Mouse (Mus musculus): ENCODE data around the gene Xpot. TPM values are rescaled to one million over a fixed set of nuclear protein-coding genes. Genes with fewer than 3 reads are reported as not detected.

Gene Xpot
- polyA plus RNA-seq, 1 experiment, result 10.9 TPM

DNA sequence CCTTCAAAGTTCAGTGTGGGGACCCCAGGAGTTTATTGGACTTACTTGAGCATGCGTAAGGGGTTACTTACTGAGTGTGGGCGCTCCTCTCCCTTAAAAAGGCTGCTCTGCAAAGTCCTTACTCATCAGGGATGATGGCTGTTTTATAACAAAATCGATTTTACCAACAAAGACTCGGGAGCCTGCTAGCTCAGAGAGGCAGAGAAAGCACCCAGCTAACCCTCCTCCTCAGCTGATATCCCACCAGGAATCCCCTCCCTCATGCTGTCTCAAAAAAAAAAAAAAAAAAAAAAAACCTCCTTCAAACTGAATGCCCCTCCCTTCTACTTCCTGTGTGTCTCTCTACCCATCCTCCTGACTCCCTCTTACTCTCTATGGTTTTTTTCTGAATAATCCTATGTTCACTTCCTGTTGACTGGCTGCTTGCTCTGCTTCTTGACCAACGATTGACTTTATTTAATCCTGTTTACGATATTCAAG is 2.5 kb upstream of the Xpot start:
- TF ChIP-seq GATA1 (IDR thresholded peaks at IDR 0.05; ENCODE audit: low read length), result no peak

DNA sequence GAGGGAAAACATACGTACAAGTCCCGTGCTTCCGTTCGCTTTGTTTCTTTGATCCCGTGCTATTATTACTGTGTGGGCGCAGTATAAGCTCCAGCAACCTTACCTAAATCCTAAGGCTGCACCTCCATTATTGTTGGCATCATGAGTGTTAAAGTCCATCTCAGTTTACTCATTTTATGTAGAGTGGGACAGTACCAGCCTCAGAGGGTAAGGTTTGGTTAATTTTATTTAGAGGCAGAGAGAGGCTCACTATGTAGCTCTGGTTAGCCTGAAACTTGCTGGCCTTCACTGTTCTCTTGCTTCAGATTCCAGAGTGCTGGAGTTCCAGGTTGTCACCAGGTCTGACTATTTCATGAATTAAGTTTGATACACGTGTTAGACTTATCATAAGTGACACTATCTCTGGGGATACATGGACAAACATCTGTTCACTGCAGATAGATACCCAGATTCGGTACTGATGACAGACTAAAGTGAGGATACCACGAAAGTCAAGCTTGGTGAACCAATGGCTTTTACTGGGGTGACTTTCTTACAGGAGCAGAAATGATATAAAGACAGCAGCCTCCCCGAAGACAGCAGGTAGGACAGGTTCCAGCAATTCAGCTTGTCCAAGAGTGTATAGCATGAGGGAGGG is 1.2 kb upstream of the Xpot start:
- TF ChIP-seq GATA1 (IDR thresholded peaks at IDR 0.05; ENCODE audit: low read length), result no peak

DNA sequence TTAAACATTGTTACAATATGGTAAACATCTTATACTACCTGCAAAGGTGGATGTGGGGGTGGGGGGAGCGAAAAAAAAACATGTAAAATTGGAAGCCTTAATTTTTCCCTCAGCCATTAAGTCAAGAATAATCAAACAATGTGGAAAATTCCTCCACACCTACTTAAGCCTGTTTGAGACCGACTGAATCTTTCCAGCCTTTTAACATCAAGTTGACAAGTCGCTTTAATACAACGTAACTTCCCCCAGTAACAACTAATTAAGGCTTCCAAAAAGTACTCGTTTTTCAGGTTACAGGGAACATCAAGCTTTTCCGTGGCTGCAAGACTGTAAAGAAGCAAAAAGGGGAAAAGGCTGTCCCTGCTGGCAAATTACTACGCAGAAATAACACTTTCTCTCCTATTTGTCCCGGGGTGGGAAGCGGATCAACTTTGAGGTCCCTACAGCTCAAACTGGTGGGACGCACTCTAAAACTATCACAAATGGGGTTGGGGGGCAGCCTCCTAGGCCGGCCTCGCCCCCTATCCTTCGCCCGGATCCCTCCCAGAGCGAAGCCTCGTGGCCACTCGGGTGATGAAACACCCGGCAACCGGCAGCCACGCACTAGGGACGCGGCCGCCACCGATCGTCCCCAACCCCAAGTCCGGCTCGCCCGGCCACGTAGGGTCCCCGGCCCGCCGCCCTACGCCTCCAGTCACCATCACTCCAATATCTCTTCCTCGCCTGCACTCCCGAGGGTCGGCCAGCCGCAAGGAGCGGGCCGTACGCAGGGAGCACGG is 536 bp downstream of the Xpot start:
- TF ChIP-seq GATA1 (IDR thresholded peaks at IDR 0.05; ENCODE audit: low read length), result no peak

DNA sequence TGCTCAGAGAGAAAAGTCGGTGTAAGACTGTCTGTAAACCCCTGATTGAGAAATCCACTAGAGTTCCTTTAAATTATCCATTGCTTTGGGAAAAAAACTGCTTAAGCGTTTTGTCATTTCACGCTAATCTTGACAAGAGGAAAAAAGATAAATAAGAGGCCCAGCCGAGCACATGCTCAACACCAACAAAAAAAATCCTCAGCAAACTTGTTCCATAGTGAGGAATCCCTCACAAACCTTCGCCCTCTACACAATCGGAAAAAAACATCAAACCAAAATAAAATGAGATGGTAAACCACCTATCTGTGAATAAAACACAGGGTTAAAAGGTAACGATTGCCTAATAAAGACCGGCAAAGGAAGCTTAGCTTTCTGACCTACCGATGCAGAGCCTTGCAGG is 1.1 kb downstream of the Xpot start:
- no peak for TF ChIP-seq GATA1 (IDR thresholded peaks at IDR 0.05; ENCODE audit: low read length)

DNA sequence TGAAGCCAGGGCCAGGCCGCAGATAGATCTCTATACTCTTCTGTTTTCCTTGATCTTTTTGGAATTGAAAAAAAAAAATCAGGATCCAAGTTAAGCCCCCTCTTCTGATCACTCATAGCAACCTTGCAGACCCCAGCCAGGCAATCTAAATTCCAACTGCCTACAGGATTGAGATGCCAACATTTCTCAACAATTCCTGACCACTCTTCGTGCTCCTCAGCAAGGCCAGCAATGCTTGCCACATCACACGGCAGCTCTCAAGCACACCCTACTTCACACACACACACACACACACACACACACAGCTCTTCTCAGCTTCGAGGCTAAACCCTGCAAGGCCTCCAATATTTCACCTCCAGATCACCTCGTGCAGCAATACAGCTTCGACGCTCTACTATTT is 2.5 kb downstream of the Xpot start:
- no peak for TF ChIP-seq GATA1 (IDR thresholded peaks at IDR 0.05; ENCODE audit: low read length)

DNA sequence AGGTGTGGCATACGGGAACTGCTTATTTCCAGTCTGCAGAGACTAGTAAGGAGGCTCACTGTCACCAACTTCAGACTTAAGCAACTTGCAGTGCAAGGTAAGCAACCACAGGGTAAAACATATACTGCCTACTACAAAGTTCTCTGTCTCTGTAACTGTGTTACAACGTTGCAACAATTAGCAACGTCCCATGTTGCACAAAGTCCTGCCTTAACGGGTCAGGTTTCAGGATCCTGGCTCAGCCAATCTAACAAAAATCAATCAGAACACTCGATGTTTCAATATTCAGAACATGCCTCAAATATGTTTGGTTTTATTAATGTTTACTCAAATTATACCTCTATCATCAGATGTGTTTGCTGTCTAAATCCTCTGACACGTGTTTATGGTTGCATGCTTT is 3.7 kb downstream of the Xpot start:
- no peak for TF ChIP-seq GATA1 (IDR thresholded peaks at IDR 0.05; ENCODE audit: low read length)

DNA sequence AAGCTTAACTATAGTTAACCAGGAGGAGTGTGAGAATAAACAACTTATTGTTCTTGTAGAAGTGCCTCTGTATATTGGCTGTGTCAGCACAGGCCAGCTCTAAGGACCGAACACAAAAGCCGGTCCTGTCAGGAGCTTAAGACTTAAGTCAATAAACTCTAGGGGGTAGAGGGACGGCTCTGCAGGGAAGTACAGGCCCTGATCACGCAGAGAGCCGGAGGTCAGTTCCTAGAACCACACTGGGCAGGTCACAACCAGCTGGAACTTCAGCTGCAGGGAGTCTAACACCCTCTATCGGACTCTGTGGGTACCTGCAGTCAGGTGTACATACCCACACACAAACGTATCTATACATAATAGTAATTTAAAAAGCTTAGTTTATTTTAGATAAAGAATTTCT is 10.2 kb downstream of the Xpot start:
- no peak for TF ChIP-seq GATA1 (IDR thresholded peaks at IDR 0.05; ENCODE audit: low read length)

DNA sequence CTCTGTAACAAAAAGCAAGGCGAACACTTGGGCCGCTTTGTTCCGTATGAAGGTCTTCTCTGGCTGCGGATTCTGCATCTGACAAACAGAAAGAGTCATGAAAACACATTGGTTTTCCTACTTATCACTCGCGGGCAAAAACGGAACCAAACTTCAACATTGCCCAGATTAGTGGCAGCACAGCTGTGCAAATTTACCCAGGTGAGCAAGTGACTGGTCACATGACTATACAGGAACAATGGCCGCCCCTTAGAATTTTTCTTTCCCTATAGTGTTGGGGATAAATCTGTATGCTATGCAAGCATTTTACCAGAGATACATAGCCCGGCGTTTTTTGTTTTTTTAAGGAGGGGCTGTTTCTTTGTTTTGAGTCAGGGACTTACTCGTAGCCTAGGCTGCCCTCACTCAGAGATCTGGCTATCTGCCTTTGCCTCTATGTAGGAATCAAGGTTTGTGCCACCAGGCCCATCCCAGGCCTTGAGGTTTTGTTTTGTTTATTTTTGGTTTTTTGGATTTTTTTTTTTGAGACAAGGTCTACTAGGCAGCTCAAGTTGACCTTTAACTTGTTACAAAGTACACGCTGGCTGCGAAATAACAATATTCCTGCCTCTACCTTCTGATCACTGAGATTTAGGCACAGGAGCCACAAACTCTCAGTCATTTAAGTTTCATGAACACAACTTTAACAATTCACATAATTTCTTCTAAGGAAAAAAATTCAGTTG is 10.8 kb downstream of the Xpot start:
- no peak for TF ChIP-seq GATA1 (IDR thresholded peaks at IDR 0.05; ENCODE audit: low read length)

DNA sequence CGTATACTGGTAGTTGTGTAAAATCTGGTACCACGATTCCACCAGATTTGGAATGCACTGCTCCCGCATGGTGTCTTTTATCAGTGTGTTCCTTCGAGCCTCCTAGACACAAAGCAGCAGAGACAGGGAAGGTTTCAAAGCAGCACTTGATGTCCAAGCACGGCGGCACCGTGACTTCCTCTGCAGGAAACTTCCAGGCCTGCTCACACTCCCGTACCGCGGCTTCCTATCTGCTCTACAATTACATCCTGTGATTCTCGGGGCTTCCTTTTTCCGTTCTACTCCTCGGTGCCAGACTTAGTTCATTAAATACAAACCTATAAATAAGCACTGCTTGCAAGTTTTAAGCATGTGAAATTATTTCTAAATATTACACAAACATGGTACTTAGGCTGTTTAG is 12.6 kb downstream of the Xpot start:
- TF ChIP-seq GATA1 (IDR thresholded peaks at IDR 0.05; ENCODE audit: low read length), result no peak

DNA sequence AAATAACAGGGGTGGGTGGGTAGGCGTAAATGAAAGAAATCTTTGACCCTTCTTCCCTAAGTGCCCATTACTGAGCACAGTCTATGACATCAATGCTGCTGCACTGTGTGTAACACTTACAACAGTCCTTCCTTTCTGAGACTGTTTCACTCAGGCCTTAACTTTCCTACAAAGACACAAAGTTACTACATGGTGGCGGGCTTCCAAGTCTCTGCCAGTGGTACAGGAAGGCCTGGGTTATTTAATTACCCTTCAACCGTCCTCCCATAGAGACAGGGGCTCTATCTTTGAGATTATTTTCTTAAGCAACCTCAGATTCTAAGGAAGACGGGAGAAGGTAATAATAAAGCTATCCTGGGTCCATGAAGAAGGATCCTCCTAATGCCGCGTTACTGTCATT is 13.7 kb downstream of the Xpot start:
- TF ChIP-seq GATA1 (IDR thresholded peaks at IDR 0.05; ENCODE audit: low read length), result no peak

DNA sequence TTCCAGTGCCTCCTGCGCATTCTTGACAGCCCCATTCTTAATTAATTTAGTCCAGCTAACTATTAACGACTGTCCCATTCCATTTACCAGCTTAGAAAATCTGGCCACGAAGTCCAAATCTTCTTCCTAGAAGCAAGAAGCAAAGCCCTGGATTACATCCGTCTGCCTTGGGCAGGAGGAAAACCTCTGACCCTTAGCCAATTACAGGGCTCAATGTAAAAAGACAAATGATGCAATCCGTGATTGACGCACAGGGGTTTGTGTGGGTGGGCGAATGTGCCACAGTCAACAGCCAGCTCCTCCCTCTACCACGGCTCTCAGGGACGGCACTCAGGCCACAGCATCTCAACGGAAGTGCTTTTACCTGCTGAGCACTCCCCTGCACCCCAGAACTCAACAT is 14.5 kb downstream of the Xpot start:
- TF ChIP-seq GATA1 (IDR thresholded peaks at IDR 0.05; ENCODE audit: low read length), result no peak

DNA sequence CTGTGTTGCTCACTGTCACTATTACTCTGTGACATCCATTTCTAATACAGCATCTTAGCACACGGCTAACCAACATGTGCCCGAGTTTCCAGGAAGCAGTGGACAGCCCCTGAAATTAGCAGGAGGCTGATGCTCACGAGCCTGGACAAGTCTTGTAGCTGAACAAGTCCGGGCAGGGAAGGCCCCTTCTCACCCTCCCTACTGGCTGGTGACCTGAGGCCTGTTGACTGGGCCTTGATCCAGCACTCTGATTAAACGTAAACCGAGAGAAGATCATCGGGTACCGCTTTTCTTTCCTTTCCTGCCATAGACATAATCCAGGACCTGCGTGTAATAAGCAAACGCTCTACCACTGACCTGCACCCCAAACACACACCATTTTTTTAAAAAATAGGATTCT is 18.0 kb downstream of the Xpot start:
- no peak for TF ChIP-seq GATA1 (IDR thresholded peaks at IDR 0.05; ENCODE audit: low read length)

DNA sequence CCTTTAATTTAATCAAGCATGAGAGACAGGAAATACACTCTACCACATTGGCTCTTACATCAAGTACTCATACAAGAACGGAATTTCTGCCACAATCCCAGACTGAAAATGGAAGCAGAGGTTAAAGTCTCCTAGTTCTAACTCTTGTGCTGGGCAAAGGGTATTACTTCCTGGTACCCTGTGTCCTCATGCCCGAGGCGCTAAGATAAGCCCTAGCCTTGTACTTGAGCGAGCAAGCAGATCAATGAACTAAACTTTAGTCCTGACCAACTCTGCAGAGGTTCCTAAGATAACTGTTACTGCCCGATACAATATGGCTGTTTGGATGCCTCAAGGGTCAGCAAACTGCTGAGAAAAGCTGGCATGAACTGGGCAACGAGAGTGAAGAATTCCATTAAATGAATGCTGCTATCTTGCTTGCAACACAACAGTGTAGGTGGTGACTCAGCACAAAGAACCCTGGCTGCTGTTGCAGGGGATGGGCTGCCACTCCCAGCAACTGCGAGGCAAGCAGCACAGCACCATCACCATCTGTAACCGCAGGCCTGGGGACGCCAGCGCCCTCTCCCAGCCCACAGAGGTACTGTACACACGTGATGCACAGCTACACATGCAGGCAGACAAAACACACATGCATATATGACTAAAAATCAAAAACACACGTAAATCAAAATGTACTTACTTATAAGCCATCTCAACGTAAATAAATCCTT is 21.3 kb downstream of the Xpot start:
- no peak for TF ChIP-seq GATA1 (IDR thresholded peaks at IDR 0.05; ENCODE audit: low read length)

DNA sequence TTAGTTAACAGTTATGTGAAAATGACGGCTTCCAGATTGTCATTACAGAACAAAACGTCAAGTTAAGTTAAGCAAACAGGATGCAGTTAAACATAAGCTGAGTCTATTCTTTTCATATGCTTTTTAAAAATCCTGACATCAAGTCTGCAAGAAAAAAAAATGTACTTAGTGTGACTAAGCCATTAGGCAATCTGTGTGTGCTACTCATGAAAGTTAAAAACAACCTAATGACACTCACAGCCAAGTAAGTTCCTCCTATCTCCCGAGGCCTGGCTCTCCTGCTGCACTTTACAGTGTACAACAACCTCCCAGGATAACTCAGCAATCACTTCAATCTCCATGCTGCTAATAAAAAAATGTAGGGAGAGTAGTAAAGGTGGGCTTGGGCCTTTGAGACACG is 22.6 kb downstream of the Xpot start:
- no peak for TF ChIP-seq GATA1 (IDR thresholded peaks at IDR 0.05; ENCODE audit: low read length)

DNA sequence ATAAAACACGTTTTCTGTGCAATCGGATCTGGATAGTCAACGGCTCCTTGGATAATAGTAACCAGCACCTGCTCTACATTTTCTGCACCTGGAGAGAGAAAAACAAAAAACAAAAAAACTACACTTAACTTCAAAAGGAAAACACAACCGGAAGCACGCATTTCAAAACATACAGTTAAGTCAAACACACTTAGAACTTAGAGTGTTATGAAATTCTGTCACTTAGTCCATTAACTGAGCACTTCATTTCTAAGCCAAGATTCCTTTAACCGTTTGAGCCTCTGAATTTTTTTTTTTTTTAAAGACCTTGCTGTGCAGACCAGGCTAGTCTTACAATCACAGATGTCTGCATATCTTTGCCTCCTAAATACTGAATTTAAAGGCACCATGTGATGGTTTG is 24.9 kb downstream of the Xpot start:
- TF ChIP-seq GATA1 (IDR thresholded peaks at IDR 0.05; ENCODE audit: low read length), result no peak

DNA sequence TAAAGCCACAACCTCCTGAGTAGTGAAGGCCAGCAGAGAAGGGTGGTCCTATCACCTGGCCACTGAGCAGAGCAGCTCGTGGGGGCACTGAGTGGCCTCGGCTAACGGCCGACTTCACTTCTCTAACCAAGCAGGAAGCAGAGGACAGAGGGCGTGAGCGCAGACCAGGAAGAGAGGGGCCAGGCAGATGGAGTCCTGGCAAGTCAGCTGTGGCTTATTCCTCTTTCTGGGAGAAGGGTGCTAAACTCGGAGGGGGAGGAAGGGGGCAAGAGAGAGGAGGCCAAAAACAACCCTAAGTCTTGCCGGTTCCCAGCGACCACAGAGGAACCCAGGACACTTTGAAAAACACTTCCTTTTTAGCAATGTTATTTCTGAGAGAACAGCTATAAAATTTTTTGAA is 29.6 kb downstream of the Xpot start:
- TF ChIP-seq GATA1 (IDR thresholded peaks at IDR 0.05; ENCODE audit: low read length), result no peak
